7 mouse cellular contexts compared by ENCODE assay signal in the genomic region with DNA sequence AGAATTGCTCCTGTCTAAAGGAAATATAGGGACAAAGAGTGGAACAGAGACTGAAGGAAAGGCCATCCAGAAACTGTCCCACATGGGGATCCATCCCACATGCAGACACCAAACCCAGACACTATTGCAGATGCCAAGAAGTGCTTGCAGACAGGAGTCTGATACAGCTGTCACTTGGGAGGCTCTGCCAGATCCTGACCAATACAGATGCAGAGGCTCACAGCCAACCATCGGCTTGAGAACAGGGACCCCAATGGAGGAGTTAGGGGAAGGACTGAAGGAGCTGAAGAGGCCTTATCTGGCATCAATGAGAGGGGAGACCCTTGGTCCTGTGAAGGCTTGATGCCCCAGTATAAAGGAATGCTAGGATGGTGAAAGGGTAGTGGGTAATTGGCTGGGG.
A peak's percentile ranks its signal among the peaks of the same experiment; 100 is the strongest.
DNase-seq lines count a peak whose midpoint lies in the region.
"Not testable (repeated sequence)": the region's sequence is repeated elsewhere in the genome, so short reads cannot be mapped to it uniquely, and the experiment has no call there.

No protein-coding gene starts in this region.

- intact Hi-C loops in heart, postnatal 10 days (cut with DNase I); heart, postnatal 36 days (cut with DNase I); left cerebral cortex, postnatal 4 days (cut with DNase I): not testable (repeated sequence)

- DNase-seq in cerebellum, postnatal 10 days, result peak; percentile 13 to 30
- DNase-seq in gastrocnemius, adult 18-20 months (ENCODE audit: low spot score), result peak; percentile 1
- DNase-seq in gastrocnemius, postnatal 25 days, result peak; percentile 6
- DNase-seq in heart, adult 18-20 months, result peak; percentile 11 to 14
- peak; percentile 22 to 25 for DNase-seq in heart, postnatal 10 days
- peak; percentile 3 to 12 for DNase-seq in heart, postnatal 36 days
- DNase-seq in left cerebral cortex, postnatal 4 days, result peak; percentile 15

Comparison
In these comparisons a context has a peak if more than half of its experiments do, and no peak if none do; other contexts are left out.
1. Peak in every context shown above with its lines: DNase-seq.